Mouse (Mus musculus): ENCODE measurements around the gene Stub1. TPM values are rescaled to one million over a fixed set of nuclear protein-coding genes. Genes with fewer than 3 reads are reported as not detected.

Stub1 gene
- polyA plus RNA-seq, 1 experiment = 246 TPM

DNA sequence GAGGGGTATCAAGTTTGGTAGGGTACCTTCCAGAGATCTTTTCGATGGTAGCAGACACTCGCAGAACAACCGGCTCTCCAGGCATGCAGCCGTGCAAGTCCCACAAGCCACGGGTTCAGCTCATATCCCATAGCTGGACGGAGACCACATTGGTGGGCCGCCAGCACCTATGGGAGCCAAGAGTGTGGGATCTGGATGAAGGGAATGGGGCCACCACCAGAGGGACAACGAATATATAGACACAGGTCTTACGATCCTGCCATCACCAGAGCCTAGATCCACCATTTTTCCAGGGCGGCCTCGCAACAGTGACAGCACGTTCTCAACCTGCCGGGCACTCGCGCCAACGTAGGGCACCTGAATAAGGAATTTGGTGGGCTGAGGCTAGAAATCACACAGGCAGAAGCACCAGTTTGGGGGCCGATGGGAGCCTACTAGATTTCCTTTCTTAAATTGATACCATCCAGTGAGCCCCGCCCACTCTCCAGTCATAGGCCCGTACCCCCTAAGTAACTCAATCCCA, 41.8 kb downstream of the Stub1 start:
- TF ChIP-seq USF1 (IDR thresholded peaks at IDR 0.05; ENCODE audit: low read depth) (no peak), MYOG (IDR thresholded peaks at IDR 0.05; ENCODE audit: control insufficient read depth, extremely low read depth, insufficient read length) (no peak), CTCF (IDR thresholded peaks at IDR 0.05; ENCODE audit: control insufficient read depth, insufficient read depth, insufficient read length) (no peak), MAX (IDR thresholded peaks at IDR 0.05) (no peak), FOSL1 (IDR thresholded peaks at IDR 0.05; ENCODE audit: insufficient read depth, low read length, poor library complexity, severe bottlenecking) (no peak), MYOD1 (IDR thresholded peaks at IDR 0.05; ENCODE audit: control insufficient read depth, insufficient read length, low read depth) (no peak), CEBPB (IDR thresholded peaks at IDR 0.05; ENCODE audit: low read depth) (no peak)
- Histone ChIP-seq H3K79me2 (ENCODE audit: control insufficient read depth, insufficient read depth) (peaks cover 26% of the 10 kb centered on the region), H3K4me3 (ENCODE audit: insufficient read depth, poor library complexity, severe bottlenecking) (peak overlapping the region; percentile 79), H3K36me3 (ENCODE audit: control insufficient read depth, insufficient read depth) (peaks cover 4% of the 10 kb centered on the region), H3K79me3 (ENCODE audit: low read depth) (peaks cover 7% of the 10 kb centered on the region), H3ac (ENCODE audit: control insufficient read depth, insufficient read length, low read depth) (peak overlapping the region; percentile 85), H3K27me3 (ENCODE audit: control insufficient read depth, insufficient read depth, insufficient read length) (no peaks in the 10 kb centered on the region)

DNA sequence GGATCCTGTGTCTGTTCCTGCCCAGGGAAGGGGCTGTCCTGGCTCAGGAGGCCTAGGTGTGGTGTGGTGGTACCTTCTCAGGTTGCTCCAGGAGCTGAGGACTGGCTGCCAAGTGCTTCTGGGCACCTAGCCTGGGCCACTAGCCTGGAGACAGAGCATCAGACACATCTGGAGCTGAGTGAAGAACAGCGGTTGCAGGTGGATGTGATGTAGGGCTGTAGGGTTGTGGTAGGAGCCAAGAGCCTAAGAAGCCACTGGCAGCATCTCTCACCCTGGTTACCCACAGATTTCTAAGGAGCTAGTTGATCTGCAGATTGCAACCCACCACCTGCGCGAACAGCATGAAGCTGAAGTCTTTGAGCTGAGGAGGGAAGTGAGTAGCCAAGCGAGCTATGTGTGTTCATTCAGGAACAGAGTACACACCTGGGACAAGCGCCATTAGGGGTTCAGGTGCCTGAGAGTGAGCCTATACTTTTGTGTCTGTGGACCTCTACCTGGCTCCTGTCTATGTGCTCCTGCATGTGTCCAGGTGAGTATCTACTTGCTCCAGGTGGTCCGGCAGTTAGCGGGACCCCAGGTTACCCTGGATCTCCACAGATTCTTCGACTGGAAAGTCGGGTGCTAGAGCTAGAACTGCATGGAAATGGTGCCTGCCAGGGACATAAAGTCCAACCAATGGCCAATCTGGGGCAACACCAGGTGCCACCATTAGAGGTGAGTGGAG, 46.3 kb downstream of the Stub1 start:
- H3K79me2 ChIP-seq (ENCODE audit: control insufficient read depth, insufficient read depth) = peaks cover 31% of the 10 kb centered on the region
- TF ChIP-seq MYOG (IDR thresholded peaks at IDR 0.05; ENCODE audit: control insufficient read depth, extremely low read depth, insufficient read length) = no peak
- no peak for TF ChIP-seq USF1 (IDR thresholded peaks at IDR 0.05; ENCODE audit: low read depth)
- TF ChIP-seq MAX (IDR thresholded peaks at IDR 0.05) = no peak
- TF ChIP-seq CEBPB (IDR thresholded peaks at IDR 0.05; ENCODE audit: low read depth) = no peak
- TF ChIP-seq MYOD1 (IDR thresholded peaks at IDR 0.05; ENCODE audit: control insufficient read depth, insufficient read length, low read depth) = no peak
- TF ChIP-seq FOSL1 (IDR thresholded peaks at IDR 0.05; ENCODE audit: insufficient read depth, low read length, poor library complexity, severe bottlenecking) = no peak
- no peak for TF ChIP-seq CTCF (IDR thresholded peaks at IDR 0.05; ENCODE audit: control insufficient read depth, insufficient read depth, insufficient read length)
- no peak overlapping the region for H3K4me3 ChIP-seq (ENCODE audit: insufficient read depth, poor library complexity, severe bottlenecking)
- no peak overlapping the region for H3ac ChIP-seq (ENCODE audit: control insufficient read depth, insufficient read length, low read depth)
- peaks cover 2% of the 10 kb centered on the region for H3K79me3 ChIP-seq (ENCODE audit: low read depth)
- H3K27me3 ChIP-seq (ENCODE audit: control insufficient read depth, insufficient read depth, insufficient read length) = no peaks in the 10 kb centered on the region
- H3K36me3 ChIP-seq (ENCODE audit: control insufficient read depth, insufficient read depth) = peaks cover 15% of the 10 kb centered on the region

DNA sequence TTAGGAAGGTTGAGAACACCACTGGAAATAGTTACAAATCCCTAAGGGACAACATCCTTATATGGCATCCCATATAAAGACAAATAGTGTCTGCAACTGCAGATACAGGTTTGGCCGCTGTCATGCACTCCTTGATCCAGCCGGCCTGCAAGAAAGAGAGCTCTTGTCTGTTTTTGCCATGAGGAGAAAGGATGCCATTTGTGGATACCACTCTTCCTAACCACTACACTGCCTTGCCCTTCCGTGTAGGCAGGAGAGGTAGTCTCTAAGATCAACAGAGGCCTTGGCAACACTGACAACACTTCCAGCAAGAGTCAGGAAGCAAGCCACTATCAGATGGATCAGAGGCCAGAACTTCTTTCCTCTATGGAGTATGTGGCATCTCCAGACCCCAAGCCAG, 46.9 kb downstream of the Stub1 start, which contains the start of gene Ccdc78:
Gene Ccdc78 (plus strand): TSS at position 301 of the 400 bp plus-strand sequence.
- peaks cover 21% of the 10 kb centered on the region for H3K36me3 ChIP-seq (ENCODE audit: control insufficient read depth, insufficient read depth)

DNA sequence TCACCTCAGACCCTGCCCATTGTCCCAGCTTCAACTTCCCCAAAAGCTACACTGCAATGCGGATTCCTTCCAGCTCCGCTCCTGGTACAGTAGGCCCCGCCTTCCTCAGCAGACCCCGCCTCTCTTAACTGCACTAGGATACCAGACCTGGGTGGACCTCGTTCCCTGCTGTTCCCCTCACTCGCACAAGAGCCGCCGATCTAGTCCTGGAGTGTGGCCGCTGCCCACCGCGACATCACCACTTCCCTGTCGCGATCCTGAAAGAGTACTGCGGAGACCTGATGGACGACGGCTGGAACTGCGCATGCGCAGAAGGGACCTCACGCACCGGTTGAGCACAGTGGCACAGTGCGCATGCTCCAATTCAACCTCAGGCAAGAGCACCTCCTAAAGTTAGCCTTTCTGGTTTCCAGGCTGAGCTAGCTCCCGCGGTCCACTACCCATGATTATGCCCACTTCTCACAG, 47.9 kb downstream of the Stub1 start, which contains the start of gene Haghl:
Gene Haghl (minus strand): TSS at position 393 of the 465 bp plus-strand sequence.
- TF ChIP-seq MAX (IDR thresholded peaks at IDR 0.05) (no peak), MYOG (IDR thresholded peaks at IDR 0.05; ENCODE audit: control insufficient read depth, extremely low read depth, insufficient read length) (no peak), FOSL1 (IDR thresholded peaks at IDR 0.05; ENCODE audit: insufficient read depth, low read length, poor library complexity, severe bottlenecking) (no peak), USF1 (IDR thresholded peaks at IDR 0.05; ENCODE audit: low read depth) (no peak), CTCF (IDR thresholded peaks at IDR 0.05; ENCODE audit: control insufficient read depth, insufficient read depth, insufficient read length) (no peak), CEBPB (IDR thresholded peaks at IDR 0.05; ENCODE audit: low read depth) (no peak), MYOD1 (IDR thresholded peaks at IDR 0.05; ENCODE audit: control insufficient read depth, insufficient read length, low read depth) (no peak)
- Histone ChIP-seq H3K4me3 (ENCODE audit: insufficient read depth, poor library complexity, severe bottlenecking) (peak within 1 kb of the TSS; percentile 53), H3K27me3 (ENCODE audit: control insufficient read depth, insufficient read depth, insufficient read length) (no peaks in the 10 kb centered on the region), H3ac (ENCODE audit: control insufficient read depth, insufficient read length, low read depth) (peak within 1 kb of the TSS; percentile 83), H3K79me3 (ENCODE audit: low read depth) (no peaks in the 10 kb centered on the region), H3K36me3 (ENCODE audit: control insufficient read depth, insufficient read depth) (peaks cover 24% of the 10 kb centered on the region), H3K79me2 (ENCODE audit: control insufficient read depth, insufficient read depth) (peaks cover 15% of the 10 kb centered on the region)

More for the DNA sequence above, 46.9 kb downstream of the Stub1 start, which contains the start of gene Ccdc78:
- Histone ChIP-seq H3K79me3 (ENCODE audit: low read depth) (peaks cover 2% of the 10 kb centered on the region), H3K79me2 (ENCODE audit: control insufficient read depth, insufficient read depth) (peaks cover 24% of the 10 kb centered on the region), H3ac (ENCODE audit: control insufficient read depth, insufficient read length, low read depth) (peak within 1 kb of the TSS; percentile 83), H3K4me3 (ENCODE audit: insufficient read depth, poor library complexity, severe bottlenecking) (peak within 1 kb of the TSS; percentile 53), H3K27me3 (ENCODE audit: control insufficient read depth, insufficient read depth, insufficient read length) (no peaks in the 10 kb centered on the region)
- no peak for TF ChIP-seq CEBPB (IDR thresholded peaks at IDR 0.05; ENCODE audit: low read depth)
- TF ChIP-seq CTCF (IDR thresholded peaks at IDR 0.05; ENCODE audit: control insufficient read depth, insufficient read depth, insufficient read length) = no peak
- TF ChIP-seq MYOD1 (IDR thresholded peaks at IDR 0.05; ENCODE audit: control insufficient read depth, insufficient read length, low read depth) = no peak
- TF ChIP-seq MAX (IDR thresholded peaks at IDR 0.05) = no peak
- TF ChIP-seq FOSL1 (IDR thresholded peaks at IDR 0.05; ENCODE audit: insufficient read depth, low read length, poor library complexity, severe bottlenecking) = no peak
- TF ChIP-seq USF1 (IDR thresholded peaks at IDR 0.05; ENCODE audit: low read depth) = no peak
- no peak for TF ChIP-seq MYOG (IDR thresholded peaks at IDR 0.05; ENCODE audit: control insufficient read depth, extremely low read depth, insufficient read length)

DNA sequence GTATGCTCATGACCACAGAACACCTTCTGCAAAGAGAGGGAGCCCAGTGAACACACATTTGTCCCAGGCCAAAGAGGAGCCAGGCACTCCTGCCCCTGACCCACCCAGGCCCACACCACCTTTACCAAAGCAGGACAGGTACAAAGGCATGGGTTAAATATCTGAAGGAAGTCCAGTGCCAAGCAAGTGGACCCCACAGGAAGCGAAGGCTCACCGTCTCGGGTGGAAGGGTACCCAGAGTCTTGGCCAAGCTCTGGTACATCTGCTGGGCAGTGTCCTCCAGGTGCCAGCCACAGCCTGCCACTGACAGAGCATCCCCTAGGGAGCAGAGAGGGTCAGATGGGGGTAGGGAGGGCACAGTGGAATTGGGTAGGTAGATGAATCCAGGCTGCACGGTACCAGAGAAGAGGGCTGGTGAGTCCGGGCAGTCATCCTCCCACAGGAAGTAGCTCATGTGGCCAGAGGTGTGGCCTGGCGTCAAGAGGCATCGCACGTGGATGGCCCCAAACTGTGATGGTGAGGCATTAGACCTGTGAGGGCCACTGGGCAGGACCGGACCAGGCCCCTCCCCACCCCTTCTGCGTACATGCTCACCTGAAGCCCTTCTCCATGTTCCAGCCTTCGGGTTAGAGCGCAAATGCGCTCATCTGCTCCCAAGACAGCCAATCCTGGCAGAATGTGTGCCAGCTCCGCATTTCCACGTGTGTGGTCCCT, 49.2 kb downstream of the Stub1 start:
- TF ChIP-seq FOSL1 (IDR thresholded peaks at IDR 0.05; ENCODE audit: insufficient read depth, low read length, poor library complexity, severe bottlenecking) (no peak), MYOD1 (IDR thresholded peaks at IDR 0.05; ENCODE audit: control insufficient read depth, insufficient read length, low read depth) (no peak), CEBPB (IDR thresholded peaks at IDR 0.05; ENCODE audit: low read depth) (no peak), CTCF (IDR thresholded peaks at IDR 0.05; ENCODE audit: control insufficient read depth, insufficient read depth, insufficient read length) (no peak), USF1 (IDR thresholded peaks at IDR 0.05; ENCODE audit: low read depth) (no peak)
- peaks cover 15% of the 10 kb centered on the region for H3K79me2 ChIP-seq (ENCODE audit: control insufficient read depth, insufficient read depth)
- no peaks in the 10 kb centered on the region for H3K27me3 ChIP-seq (ENCODE audit: control insufficient read depth, insufficient read depth, insufficient read length)
- peak overlapping the region; percentile 12 for H3ac ChIP-seq (ENCODE audit: control insufficient read depth, insufficient read length, low read depth)
- no peak overlapping the region for H3K4me3 ChIP-seq (ENCODE audit: insufficient read depth, poor library complexity, severe bottlenecking)
- peaks cover 32% of the 10 kb centered on the region for H3K36me3 ChIP-seq (ENCODE audit: control insufficient read depth, insufficient read depth)
- H3K79me3 ChIP-seq (ENCODE audit: low read depth) = no peaks in the 10 kb centered on the region
